Mouse (Mus musculus): ENCODE measurements around the gene Pex10. TPM values are rescaled to one million over a fixed set of nuclear protein-coding genes. Genes with fewer than 3 reads are reported as not detected.

The Pex10 gene
- polyA plus RNA-seq, 1 experiment from 2014 or later: 20.8 TPM

GRCm38 (mm10) chr4:155034202-155034601, 32.6 kb upstream of the Pex10 start:
- Histone ChIP-seq H3K27me3 (peaks cover 74% of the 10 kb centered on the region), H3K27ac (no peak overlapping the region), H3K36me3 (no peaks in the 10 kb centered on the region), H3K4me1 (replicated peaks) (0 out of 2 replicates have a peak, but pooled peaks cover 12% of the 10 kb centered on the region), H3K9ac (replicated peaks) (no peak overlapping the region), H3K9me3 (no peaks in the 10 kb centered on the region), H3K4me2 (no peak overlapping the region), H3K4me3 (replicated peaks) (no peak overlapping the region)
- WGBS: 27% methylated on average over 7 of the region's 7 CpGs
- ATAC-seq (ENCODE audit: insufficient number of reproducible peaks, insufficient read depth, low FRiP score, low TSS enrichment, low read depth): no peak

- Histone ChIP-seq H3K4me2 (no peak overlapping the region), H3K27me3 (peaks cover 79% of the 10 kb centered on the region), H3K36me3 (no peaks in the 10 kb centered on the region), H3K4me1 (replicated peaks) (0 out of 2 replicates have a peak, but pooled peaks cover 12% of the 10 kb centered on the region), H3K27ac (no peak overlapping the region), H3K9ac (replicated peaks) (no peak overlapping the region), H3K9me3 (no peaks in the 10 kb centered on the region), H3K4me3 (replicated peaks) (no peak overlapping the region)
- no peak for ATAC-seq (ENCODE audit: insufficient number of reproducible peaks, insufficient read depth, low FRiP score, low TSS enrichment, low read depth)
- WGBS: 67% methylated on average over 13 of the region's 13 CpGs
Measured at GRCm38 (mm10) chr4:155034787-155035186, 32.0 kb upstream of the Pex10 start.

GRCm38 (mm10) chr4:155040197-155040596, 26.6 kb upstream of the Pex10 start:
- no peaks in the 10 kb centered on the region for H3K36me3 ChIP-seq
- no peak overlapping the region for H3K9ac ChIP-seq (replicated peaks)
- H3K4me2 ChIP-seq: no peak overlapping the region
- 55% methylated on average over 9 of the region's 9 CpGs for WGBS
- no peaks in the 10 kb centered on the region for H3K9me3 ChIP-seq
- H3K27ac ChIP-seq: no peak overlapping the region
- H3K4me3 ChIP-seq (replicated peaks): no peak overlapping the region
- H3K27me3 ChIP-seq: peaks cover 92% of the 10 kb centered on the region
- no peak for ATAC-seq (ENCODE audit: insufficient number of reproducible peaks, insufficient read depth, low FRiP score, low TSS enrichment, low read depth)
- H3K4me1 ChIP-seq (replicated peaks): peaks cover 8% of the 10 kb centered on the region

GRCm38 (mm10) chr4:155040696-155041095, 26.1 kb upstream of the Pex10 start:
- Histone ChIP-seq H3K4me2 (no peak overlapping the region), H3K4me3 (replicated peaks) (no peak overlapping the region), H3K4me1 (replicated peaks) (peaks cover 8% of the 10 kb centered on the region), H3K27me3 (peaks cover 94% of the 10 kb centered on the region), H3K36me3 (no peaks in the 10 kb centered on the region), H3K9me3 (no peaks in the 10 kb centered on the region), H3K9ac (replicated peaks) (no peak overlapping the region), H3K27ac (no peak overlapping the region)
- 69% methylated on average over 6 of the region's 6 CpGs for WGBS
- ATAC-seq (ENCODE audit: insufficient number of reproducible peaks, insufficient read depth, low FRiP score, low TSS enrichment, low read depth): no peak

- 2% methylated on average over 64 of the region's 65 CpGs for WGBS
- H3K27me3 ChIP-seq: peaks cover 96% of the 10 kb centered on the region
- peak overlapping the region; percentile 44 for H3K4me3 ChIP-seq (replicated peaks)
- peak overlapping the region; percentile 77 for H3K4me2 ChIP-seq
- H3K9me3 ChIP-seq: no peaks in the 10 kb centered on the region
- peaks cover 8% of the 10 kb centered on the region for H3K4me1 ChIP-seq (replicated peaks)
- no peaks in the 10 kb centered on the region for H3K36me3 ChIP-seq
- ATAC-seq (ENCODE audit: insufficient number of reproducible peaks, insufficient read depth, low FRiP score, low TSS enrichment, low read depth): no peak
- H3K9ac ChIP-seq (replicated peaks): peak overlapping the region; percentile 53
- H3K27ac ChIP-seq: no peak overlapping the region
Measured at GRCm38 (mm10) chr4:155042606-155043288, 24.1 kb upstream of the Pex10 start.

GRCm38 (mm10) chr4:155043289-155043625, 23.6 kb upstream of the Pex10 start:
- Histone ChIP-seq H3K4me2 (peak overlapping the region; percentile 77), H3K36me3 (no peaks in the 10 kb centered on the region), H3K9ac (replicated peaks) (peak overlapping the region; percentile 53), H3K4me3 (replicated peaks) (peak overlapping the region; percentile 44), H3K4me1 (replicated peaks) (peaks cover 8% of the 10 kb centered on the region), H3K9me3 (no peaks in the 10 kb centered on the region), H3K27ac (no peak overlapping the region), H3K27me3 (peaks cover 96% of the 10 kb centered on the region)
- no peak for ATAC-seq (ENCODE audit: insufficient number of reproducible peaks, insufficient read depth, low FRiP score, low TSS enrichment, low read depth)
- WGBS: under 1% methylated on average over 25 of the region's 25 CpGs

GRCm38 (mm10) chr4:155046636-155047035, 20.2 kb upstream of the Pex10 start:
- Histone ChIP-seq H3K9me3 (no peaks in the 10 kb centered on the region), H3K4me3 (replicated peaks) (no peak overlapping the region), H3K4me1 (replicated peaks) (peaks cover 8% of the 10 kb centered on the region), H3K4me2 (no peak overlapping the region), H3K27me3 (peaks cover 73% of the 10 kb centered on the region), H3K9ac (replicated peaks) (no peak overlapping the region), H3K27ac (no peak overlapping the region), H3K36me3 (no peaks in the 10 kb centered on the region)
- ATAC-seq (ENCODE audit: insufficient number of reproducible peaks, insufficient read depth, low FRiP score, low TSS enrichment, low read depth): no peak
- WGBS: 83% methylated on average over 14 of the region's 14 CpGs

- Histone ChIP-seq H3K4me1 (replicated peaks) (no peaks in the 10 kb centered on the region), H3K9ac (replicated peaks) (no peak overlapping the region), H3K27me3 (peaks cover 52% of the 10 kb centered on the region), H3K36me3 (no peaks in the 10 kb centered on the region), H3K4me3 (replicated peaks) (no peak overlapping the region), H3K4me2 (no peak overlapping the region), H3K27ac (no peak overlapping the region), H3K9me3 (no peaks in the 10 kb centered on the region)
- WGBS: 60% methylated on average over 7 of the region's 7 CpGs
- no peak for ATAC-seq (ENCODE audit: insufficient number of reproducible peaks, insufficient read depth, low FRiP score, low TSS enrichment, low read depth)
Measured at GRCm38 (mm10) chr4:155050116-155050515, 16.7 kb upstream of the Pex10 start.

- no peaks in the 10 kb centered on the region for H3K36me3 ChIP-seq
- peak within 1 kb of the TSS; percentile 0; the same call in 1 of the 2 replicates for H3K4me2 ChIP-seq
- H3K27ac ChIP-seq: peak within 1 kb of the TSS; percentile 67
- H3K9ac ChIP-seq (replicated peaks): peak within 1 kb of the TSS; percentile 18
- H3K27me3 ChIP-seq: peaks cover 34% of the 10 kb centered on the region
- no peak for ATAC-seq (ENCODE audit: insufficient number of reproducible peaks, insufficient read depth, low FRiP score, low TSS enrichment, low read depth)
- H3K4me1 ChIP-seq (replicated peaks): peaks cover 20% of the 10 kb centered on the region
- no peak within 1 kb of the TSS for H3K4me3 ChIP-seq (replicated peaks)
- H3K9me3 ChIP-seq: no peaks in the 10 kb centered on the region
- WGBS: 64% methylated on average over 10 of the region's 10 CpGs
Measured at GRCm38 (mm10) chr4:155056724-155057123, 10.1 kb upstream of the Pex10 start, which contains the start of gene Plch2. Plch2 (minus strand) TSS chr4:155056784.

- Histone ChIP-seq H3K27ac (no peak overlapping the region), H3K4me2 (no peak overlapping the region), H3K36me3 (no peaks in the 10 kb centered on the region), H3K27me3 (peaks cover 31% of the 10 kb centered on the region), H3K9ac (replicated peaks) (no peak overlapping the region), H3K4me3 (replicated peaks) (no peak overlapping the region), H3K9me3 (no peaks in the 10 kb centered on the region), H3K4me1 (replicated peaks) (peaks cover 20% of the 10 kb centered on the region)
- WGBS: 36% methylated on average over 10 of the region's 10 CpGs
- ATAC-seq (ENCODE audit: insufficient number of reproducible peaks, insufficient read depth, low FRiP score, low TSS enrichment, low read depth): no peak
Measured at GRCm38 (mm10) chr4:155058325-155058724, 8.5 kb upstream of the Pex10 start.

GRCm38 (mm10) chr4:155063895-155064294, 2.9 kb upstream of the Pex10 start:
- Histone ChIP-seq H3K27me3 (no peaks in the 10 kb centered on the region), H3K4me3 (replicated peaks) (no peak overlapping the region), H3K27ac (0 out of 2 replicates have a peak overlapping the region, but pooled peaks have one; percentile 23), H3K4me1 (replicated peaks) (peaks cover 20% of the 10 kb centered on the region), H3K9me3 (no peaks in the 10 kb centered on the region), H3K36me3 (peaks cover 9% of the 10 kb centered on the region), H3K4me2 (no peak overlapping the region), H3K9ac (replicated peaks) (0 out of 2 replicates have a peak overlapping the region, but pooled peaks have one; percentile 8)
- 23% methylated on average over 3 of the region's 3 CpGs for WGBS
- ATAC-seq (ENCODE audit: insufficient number of reproducible peaks, insufficient read depth, low FRiP score, low TSS enrichment, low read depth): no peak

- no peak for ATAC-seq (ENCODE audit: insufficient number of reproducible peaks, insufficient read depth, low FRiP score, low TSS enrichment, low read depth)
- no peaks in the 10 kb centered on the region for H3K27me3 ChIP-seq
- H3K9ac ChIP-seq (replicated peaks): no peak overlapping the region
- no peak overlapping the region for H3K27ac ChIP-seq
- 58% methylated on average over 2 of the region's 2 CpGs for WGBS
- H3K4me1 ChIP-seq (replicated peaks): peaks cover 20% of the 10 kb centered on the region
- H3K36me3 ChIP-seq: peaks cover 15% of the 10 kb centered on the region
- H3K9me3 ChIP-seq: no peaks in the 10 kb centered on the region
- no peak overlapping the region for H3K4me2 ChIP-seq
- H3K4me3 ChIP-seq (replicated peaks): no peak overlapping the region
Measured at GRCm38 (mm10) chr4:155064474-155064873, 2.3 kb upstream of the Pex10 start.

Measured in limb, embryonic 12.5 days (tissue).